Mouse (Mus musculus) CH12.LX (cell line): Measurements from ENCODE around the gene Eogt. TPM values are rescaled to one million over a fixed set of nuclear protein-coding genes. Genes with fewer than 3 reads are reported as not detected.

ENCODE experiments used
- DNase-seq: peaks from one replicate; pipeline ENCODE4 v3.0.0-alpha.2; 2013; ENCODE audit errors: extremely low read depth
- H3K27ac ChIP-seq: 2 replicates; pipeline ENCODE4 v1.5.1; 2012; ENCODE audit warnings: low read depth, mild to moderate bottlenecking, control low read depth, moderate library complexity; ENCODE audit not compliant: insufficient read depth
- H3K27me3 ChIP-seq: replicated peaks from 2 replicates; pipeline ENCODE3; 2012; ENCODE audit warnings: inconsistent platforms
- H3K36me3 ChIP-seq, 2 experiments: replicated peaks in 1 of 2; 2 replicates each; pipeline versions ENCODE3 to v1.6.1; 2012; ENCODE audit warnings: inconsistent platforms in 1 of 2, low read length in 1 of 2, mild to moderate bottlenecking in 1 of 2, mixed read lengths in 1 of 2, moderate library complexity in 1 of 2; ENCODE audit not compliant: control insufficient read depth in 1 of 2, insufficient read depth in 1 of 2
- H3K4me1 ChIP-seq, 2 experiments: 2 replicates each; pipeline ENCODE4 v1.6.1; 2012; ENCODE audit warnings: inconsistent platforms in 1 of 2, moderate library complexity in 1 of 2; ENCODE audit not compliant: insufficient read depth in 2 of 2, control insufficient read depth in 1 of 2
- H3K4me2 ChIP-seq: 2 replicates; pipeline ENCODE4 v1.6.1; 2012; ENCODE audit warnings: low read depth, mild to moderate bottlenecking, control low read depth; ENCODE audit not compliant: poor library complexity, insufficient read depth, severe bottlenecking
- H3K4me3 ChIP-seq, 3 experiments: fragments of 150-350 bp in 1 of 3; sonication (generic) in 1 of 3; replicated peaks in 1 of 3; 2 replicates each; pipeline versions ENCODE3 to v1.5.1; 2011 to 2012; ENCODE audit warnings: low read depth in 2 of 3, low read length in 2 of 3, mild to moderate bottlenecking in 2 of 3, moderate library complexity in 2 of 3, control low read depth in 1 of 3, improper control_type of control experiment in 1 of 3, inconsistent platforms in 1 of 3, mixed read lengths in 1 of 3; ENCODE audit not compliant: poor library complexity in 1 of 3
- H3K79me2 ChIP-seq: replicated peaks from 2 replicates; pipeline ENCODE4 v1.6.1; 2012; ENCODE audit warnings: mild to moderate bottlenecking, moderate library complexity; ENCODE audit not compliant: control insufficient read depth, poor library complexity, insufficient read depth, severe bottlenecking; ENCODE audit errors: extremely low read depth
- H3K9ac ChIP-seq: 2 replicates; pipeline ENCODE4 v1.6.1; 2012; ENCODE audit warnings: low read depth, mild to moderate bottlenecking, control low read depth, moderate library complexity; ENCODE audit not compliant: insufficient read depth
- H3K9me3 ChIP-seq: replicated peaks from 2 replicates; pipeline ENCODE3; 2012; ENCODE audit warnings: low read length, inconsistent platforms, mixed read lengths
- BHLHE40 ChIP-seq: IDR thresholded peaks from 2 replicates; pipeline ENCODE4 v1.6.1; 2011; ENCODE audit warnings: mild to moderate bottlenecking, low read depth, low read length, improper control_type of control experiment
- CHD1 ChIP-seq: IDR thresholded peaks from 2 replicates; pipeline ENCODE4 v1.6.1; 2012; ENCODE audit warnings: low read depth, low read length, improper control_type of control experiment, inconsistent platforms
- CHD2 ChIP-seq: IDR thresholded peaks from 2 replicates; pipeline ENCODE4 v1.6.1; 2011; ENCODE audit warnings: low read length, improper control_type of control experiment
- CTCF ChIP-seq, 2 experiments: IDR thresholded peaks in 1 of 2; conservative IDR thresholded peaks in 1 of 2; 2 replicates each; pipeline ENCODE4 v1.5.1; 2011 to 2012; ENCODE audit warnings: low read depth in 2 of 2, low read length in 2 of 2, improper control_type of control experiment in 1 of 2, inconsistent platforms in 1 of 2, mild to moderate bottlenecking in 1 of 2, moderate library complexity in 1 of 2
- E2F4 ChIP-seq: IDR thresholded peaks from 2 replicates; pipeline ENCODE4 v1.6.1; 2011; ENCODE audit warnings: low read depth, low read length, improper control_type of control experiment; ENCODE audit not compliant: insufficient replicate concordance
- ELF1 ChIP-seq: IDR thresholded peaks from 2 replicates; pipeline ENCODE4 v1.6.1; 2014; ENCODE audit warnings: low read depth, mild to moderate bottlenecking, inconsistent platforms, low read length, improper control_type of control experiment
- ETS1 ChIP-seq: conservative IDR thresholded peaks from 2 replicates; pipeline ENCODE4 v1.6.1; 2012; ENCODE audit warnings: low read depth, mild to moderate bottlenecking, inconsistent platforms, low read length, improper control_type of control experiment, moderate library complexity
- GABPA ChIP-seq: IDR thresholded peaks from 2 replicates; pipeline ENCODE4 v1.6.1; 2012; ENCODE audit warnings: low read depth, low read length, improper control_type of control experiment, inconsistent platforms; ENCODE audit not compliant: insufficient replicate concordance
- HCFC1 ChIP-seq: IDR thresholded peaks from 2 replicates; pipeline ENCODE4 v1.6.1; 2012; ENCODE audit warnings: low read depth, mild to moderate bottlenecking, inconsistent platforms, low read length, improper control_type of control experiment
- IRF4 ChIP-seq: IDR thresholded peaks from 2 replicates; pipeline ENCODE4 v1.6.1; 2014; ENCODE audit warnings: low read depth, mild to moderate bottlenecking, inconsistent platforms, low read length, improper control_type of control experiment
- JUN ChIP-seq: IDR thresholded peaks from 2 replicates; pipeline ENCODE4 v1.6.1; 2011; ENCODE audit warnings: low read depth, mild to moderate bottlenecking, low read length, improper control_type of control experiment, moderate library complexity; ENCODE audit not compliant: insufficient read depth
- KAT2A ChIP-seq: IDR thresholded peaks from 2 replicates; pipeline ENCODE4 v1.6.1; 2012; ENCODE audit warnings: low read length, improper control_type of control experiment, inconsistent platforms; ENCODE audit not compliant: insufficient replicate concordance
- MAFK ChIP-seq: IDR thresholded peaks from 2 replicates; pipeline ENCODE4 v1.6.1; 2011; ENCODE audit warnings: low read length, improper control_type of control experiment; ENCODE audit not compliant: insufficient replicate concordance
- MAX ChIP-seq: IDR thresholded peaks from 2 replicates; pipeline ENCODE4 v1.6.1; 2011; ENCODE audit warnings: low read length, improper control_type of control experiment
- MAZ ChIP-seq: IDR thresholded peaks from 2 replicates; pipeline ENCODE4 v1.6.1; 2012; ENCODE audit warnings: low read depth, mild to moderate bottlenecking, inconsistent platforms, low read length, improper control_type of control experiment, moderate library complexity
- MEF2A ChIP-seq: IDR thresholded peaks from 2 replicates; pipeline ENCODE4 v1.6.1; 2014; ENCODE audit warnings: low read depth, mild to moderate bottlenecking, inconsistent platforms, low read length, improper control_type of control experiment, borderline replicate concordance
- MXI1 ChIP-seq: IDR thresholded peaks from 2 replicates; pipeline ENCODE4 v1.6.1; 2011; ENCODE audit warnings: mild to moderate bottlenecking, low read depth, low read length, improper control_type of control experiment
- MYC ChIP-seq: IDR thresholded peaks from 2 replicates; pipeline ENCODE4 v1.6.1; 2011; ENCODE audit warnings: low read depth, mild to moderate bottlenecking, improper control_type of control experiment, low read length
- PAX5 ChIP-seq: IDR thresholded peaks from 2 replicates; pipeline ENCODE4 v1.6.1; 2012; ENCODE audit warnings: low read length, inconsistent platforms, mixed read lengths
- POLR2A ChIP-seq: IDR thresholded peaks from 2 replicates; pipeline ENCODE4 v1.6.1; 2011; ENCODE audit warnings: low read depth, mild to moderate bottlenecking, improper control_type of control experiment, low read length
- POLR2AphosphoS2 ChIP-seq: IDR thresholded peaks from 2 replicates; pipeline ENCODE4 v1.6.1; 2011; ENCODE audit warnings: low read depth, low read length, improper control_type of control experiment
- RAD21 ChIP-seq: IDR thresholded peaks from 2 replicates; pipeline ENCODE4 v1.6.1; 2011; ENCODE audit warnings: low read depth, mild to moderate bottlenecking, low read length, improper control_type of control experiment, moderate library complexity
- RCOR1 ChIP-seq: conservative IDR thresholded peaks from 2 replicates; pipeline ENCODE4 v1.6.1; 2012; ENCODE audit warnings: low read depth, mild to moderate bottlenecking, inconsistent platforms, low read length, improper control_type of control experiment
- SIN3A ChIP-seq: IDR thresholded peaks from 2 replicates; pipeline ENCODE4 v1.6.1; 2012; ENCODE audit warnings: low read length, improper control_type of control experiment, inconsistent platforms
- SMC3 ChIP-seq: IDR thresholded peaks from 2 replicates; pipeline ENCODE4 v1.6.1; 2011; ENCODE audit warnings: low read depth, low read length, improper control_type of control experiment
- TBP ChIP-seq: conservative IDR thresholded peaks from 2 replicates; pipeline ENCODE4 v1.6.1; 2011; ENCODE audit warnings: low read depth, low read length, improper control_type of control experiment
- TCF12 ChIP-seq: IDR thresholded peaks from 2 replicates; pipeline ENCODE4 v1.6.1; 2014; ENCODE audit warnings: low read depth, mild to moderate bottlenecking, inconsistent platforms, low read length, improper control_type of control experiment
- USF2 ChIP-seq: conservative IDR thresholded peaks from 2 replicates; pipeline ENCODE4 v1.6.1; 2011; ENCODE audit warnings: low read depth, low read length, improper control_type of control experiment
- ZC3H11A ChIP-seq: IDR thresholded peaks from 2 replicates; pipeline ENCODE4 v1.6.1; 2012; ENCODE audit warnings: low read depth, mild to moderate bottlenecking, inconsistent platforms, low read length, improper control_type of control experiment
- ZKSCAN1 ChIP-seq: IDR thresholded peaks from 2 replicates; pipeline ENCODE4 v1.6.1; 2012; ENCODE audit warnings: low read depth, inconsistent platforms, low read length, improper control_type of control experiment, borderline replicate concordance
- ZMIZ1 ChIP-seq: IDR thresholded peaks from 2 replicates; pipeline ENCODE4 v1.6.1; 2012; ENCODE audit warnings: low read depth, mild to moderate bottlenecking, inconsistent platforms, low read length, improper control_type of control experiment
- ZNF384 ChIP-seq: IDR thresholded peaks from 2 replicates; pipeline ENCODE4 v1.6.1; 2012; ENCODE audit warnings: low read depth, low read length, improper control_type of control experiment, inconsistent platforms
- dilution Hi-C: fragments of 300-500 bp; cut with MboI; formaldehyde crosslinking; loops from 2 replicates; pipeline ENCODE4 v1.14.3; 2020; ENCODE audit warnings: low sequenced_read_pairs; ENCODE audit not compliant: extremely low pct_unique_long_range_greater_than_20kb, extremely low pct_ligation_motif_present
- in situ Hi-C: fragments of 300-500 bp; cut with MboI; formaldehyde crosslinking; loops from 3 replicates; pipeline ENCODE4 v1.14.3; 2019; ENCODE audit warnings: low sequenced_read_pairs, low pct_ligation_motif_present, low pct_unique_long_range_greater_than_20kb, mixed read lengths
- polyA plus RNA-seq: library from polyadenylated mRNA; unstranded; fragments of >175 nt; gene quantifications from 2 replicates; pipeline ENCODE4 v1.2.1, GENCODE M21; 2012; ENCODE audit warnings: low read depth; ENCODE audit not compliant: insufficient read length
- total RNA-seq, 2 experiments: library from RNA; depleted of rRNA; stranded (reverse); fragments of 300-350 nt in 1 of 2; fragments of >200 nt in 1 of 2; gene quantifications; 2 replicates each; pipeline ENCODE4 v1.2.3; 2012 to 2014

The Eogt gene
- total and polyA plus RNA-seq, 3 experiments: 8.0 to 13.9 (median 10.9) TPM

GRCm38 (mm10) chr6:97150156-97150555, 1.2 kb upstream of the Eogt start:
- no peaks in the 10 kb centered on the region for H3K27me3 ChIP-seq
- no peak overlapping the region for H3K27ac ChIP-seq
- TF ChIP-seq RAD21 (peak; percentile 18), CTCF (conservative IDR thresholded peaks at IDR 0.05 in 1 of 2, IDR thresholded peaks at IDR 0.05 in 1 of 2; ENCODE audit: low read depth in 2 of 2, low read length in 2 of 2) (peak; percentile 13 to 43; a peak in 1 of 4 replicates), MEF2A (no peak)
- H3K4me3 ChIP-seq: no peak overlapping the region
- H3K4me1 ChIP-seq: peaks cover 3 to 34% of the 10 kb centered on the region in 2 experiments; a peak in 3 of 4 replicates
- no peak overlapping the region for H3K9ac ChIP-seq
- no peaks in the 10 kb centered on the region for H3K9me3 ChIP-seq
- no peaks in the 10 kb centered on the region for H3K79me2 ChIP-seq
- in situ Hi-C loops: no loop called here
- H3K4me2 ChIP-seq: no peak overlapping the region
- dilution Hi-C loops: no loop called here
- DNase-seq: peak; percentile 20
- H3K36me3 ChIP-seq: peaks cover 8 to 27% of the 10 kb centered on the region in 2 experiments

- Histone ChIP-seq H3K79me2 (no peaks in the 10 kb centered on the region), H3K4me1 (peaks cover 3 to 34% of the 10 kb centered on the region in 2 experiments; a peak in 3 of 4 replicates), H3K27ac (no peak overlapping the region), H3K27me3 (no peaks in the 10 kb centered on the region), H3K9ac (no peak overlapping the region), H3K4me3 (no peak overlapping the region), H3K36me3 (peaks cover 9 to 32% of the 10 kb centered on the region in 2 experiments), H3K9me3 (no peaks in the 10 kb centered on the region), H3K4me2 (peak overlapping the region; percentile 68; the same call in 1 of the 2 replicates)
- in situ Hi-C loops (no loop called here), dilution Hi-C loops (no loop called here)
- DNase-seq: peak; percentile 12
- TF ChIP-seq POLR2AphosphoS2: 0 out of 2 replicates have a peak, but pooled peaks have one; percentile 35
- TF ChIP-seq SMC3: no peak
- TF ChIP-seq MYC: no peak
- TF ChIP-seq MAX: no peak
- peak; percentile 42; the same call in 1 of the 2 replicates for TF ChIP-seq MAFK
- no peak for TF ChIP-seq ELF1
- no peak for TF ChIP-seq ZKSCAN1
- TF ChIP-seq RCOR1: no peak
- TF ChIP-seq BHLHE40: no peak
- 0 out of 2 replicates have a peak, but pooled peaks have one; percentile 17 for TF ChIP-seq ETS1
- no peak for TF ChIP-seq MEF2A
- no peak for TF ChIP-seq USF2
- TF ChIP-seq GABPA: no peak
- TF ChIP-seq CHD2: no peak
- TF ChIP-seq ZC3H11A: no peak
- TF ChIP-seq MXI1: no peak
- no peak for TF ChIP-seq TCF12
- no peak for TF ChIP-seq CTCF (conservative IDR thresholded peaks at IDR 0.05 in 1 of 2, IDR thresholded peaks at IDR 0.05 in 1 of 2; ENCODE audit: low read depth in 2 of 2, low read length in 2 of 2)
- no peak for TF ChIP-seq HCFC1
- TF ChIP-seq ZMIZ1: no peak
- TF ChIP-seq PAX5: no peak
- no peak for TF ChIP-seq MAZ
- no peak for TF ChIP-seq CHD1
- no peak for TF ChIP-seq RAD21
- TF ChIP-seq IRF4: 0 out of 2 replicates have a peak, but pooled peaks have one; percentile 41
- TF ChIP-seq TBP: no peak
- 0 out of 2 replicates have a peak, but pooled peaks have one; percentile 33 for TF ChIP-seq JUN
- TF ChIP-seq ZNF384: peak; percentile 73
- no peak for TF ChIP-seq E2F4
- TF ChIP-seq KAT2A: no peak
- TF ChIP-seq SIN3A: 0 out of 2 replicates have a peak, but pooled peaks have one; percentile 25
- TF ChIP-seq POLR2A: no peak
Measured at GRCm38 (mm10) chr6:97149721-97150120, 739 bp upstream of the Eogt start.
